Mouse (Mus musculus) kidney, adult 18-20 months (tissue): Measurements from ENCODE around the gene Olfr3.

Experiments
- DNase-seq: peaks from one replicate; pipeline ENCODE4 v3.0.0; 2021

Olfr3 gene

GRCm38 (mm10) chr2:36816932-36817331 is at the start of gene Olfr3:
Olfr3 (minus strand) TSS chr2:36817032.
- no peak for DNase-seq

- DNase-seq, result no peak
Measured at GRCm38 (mm10) chr2:36862560-36862959, 45.7 kb upstream of the Olfr3 start, which contains the start of gene Olfr351. Olfr351 (minus strand) TSS chr2:36862660.

GRCm38 (mm10) chr2:36846010-36846409 is 29.2 kb upstream of the Olfr3 start, which contains the start of gene Olfr350:
Olfr350 (plus strand) TSS chr2:36846310.
- DNase-seq, result no peak

- DNase-seq, result no peak
Measured at GRCm38 (mm10) chr2:36790238-36790637, 26.6 kb downstream of the Olfr3 start, which contains the start of gene Olfr50. Olfr50 (plus strand) TSS chr2:36790538.

- DNase-seq, result no peak
Measured at GRCm38 (mm10) chr2:36783976-36784375, 32.9 kb downstream of the Olfr3 start, which contains the start of gene Olfr348. Olfr348 (plus strand) TSS chr2:36784276.
